Mouse (Mus musculus) heart, embryonic 15.5 days (tissue): ENCODE data around the gene Zfp658. TPM values are rescaled to one million over a fixed set of nuclear protein-coding genes. Genes with fewer than 3 reads are reported as not detected.

Experiments
- ATAC-seq: fragments of 200-750 bp; cut with Nextera tagmentation; replicated peaks from 2 replicates; pipeline ENCODE4 v1.8.0; 2017; ENCODE audit warnings: low read depth, moderate TSS enrichment; ENCODE audit not compliant: insufficient number of reproducible peaks, insufficient read depth, low FRiP score
- H3K27ac ChIP-seq: fragments of 300-500 bp; sonication (generic); 2 replicates; pipeline ENCODE4 v1.5.1; 2015; ENCODE audit warnings: mild to moderate bottlenecking, inconsistent platforms
- H3K27me3 ChIP-seq: fragments of 300-500 bp; sonication (generic); 2 replicates; pipeline ENCODE4 v1.6.1; 2015; ENCODE audit warnings: inconsistent platforms
- H3K36me3 ChIP-seq: fragments of 300-500 bp; sonication (generic); 2 replicates; pipeline ENCODE4 v1.6.1; 2015; ENCODE audit warnings: mild to moderate bottlenecking, inconsistent platforms
- H3K4me1 ChIP-seq: fragments of 300-500 bp; sonication (generic); replicated peaks from 2 replicates; pipeline ENCODE4 v1.6.1; 2015; ENCODE audit warnings: inconsistent platforms
- H3K4me2 ChIP-seq: fragments of 300-500 bp; sonication (generic); 2 replicates; pipeline ENCODE4 v1.6.1; 2015; ENCODE audit warnings: inconsistent platforms, mild to moderate bottlenecking, moderate library complexity
- H3K4me3 ChIP-seq: fragments of 300-500 bp; sonication (generic); 2 replicates; pipeline ENCODE4 v1.5.1; 2015; ENCODE audit warnings: mild to moderate bottlenecking, inconsistent platforms
- H3K9ac ChIP-seq: fragments of 300-500 bp; sonication (generic); 2 replicates; pipeline ENCODE4 v1.6.1; 2015; ENCODE audit warnings: mild to moderate bottlenecking, inconsistent platforms
- H3K9me3 ChIP-seq: fragments of 300-500 bp; sonication (generic); replicated peaks from 2 replicates; pipeline ENCODE4 v1.6.1; 2016; ENCODE audit warnings: inconsistent platforms
- WGBS: fragments of 180-500 bp; shearing (Covaris S2); methylation state at CpG from one replicate; pipeline ENCODE4 v1.1.7; 2015; ENCODE audit warnings: mixed read lengths; 5-methylcytosine and 5-hydroxymethylcytosine counted together
- polyA plus RNA-seq: library from polyadenylated mRNA; unstranded; fragments of >200 nt; fragmentation: Nextera tagmentation; extraction: Ambion mirVana; gene quantifications from 2 replicates; pipeline ENCODE4 v1.2.1, GENCODE M21; 2015

Gene Zfp658
- polyA plus RNA-seq, 1 experiment from 2014 or later, result 1.3 TPM

DNA sequence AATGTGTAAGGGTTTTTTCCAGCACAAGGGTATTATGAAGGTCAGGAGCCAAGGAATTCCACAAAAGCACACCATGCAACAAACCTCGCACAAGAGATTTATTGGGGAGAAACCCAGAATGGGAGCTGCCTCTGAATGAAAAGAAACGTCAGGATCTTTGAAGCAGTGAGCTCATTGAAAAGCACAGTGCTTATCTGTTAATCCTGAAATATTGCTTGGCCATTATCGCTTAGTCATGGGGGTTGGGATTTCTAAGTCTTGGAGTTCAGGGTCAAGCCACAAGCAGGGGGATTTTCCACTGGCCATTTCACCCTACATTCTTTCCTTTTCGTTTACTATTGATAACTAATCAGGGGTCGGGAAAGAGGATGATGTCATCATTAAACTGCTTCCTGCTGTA is 39.8 kb downstream of the Zfp658 start:
- WGBS, result 26% methylated on average over 5 of the region's 5 CpGs
- no peaks in the 10 kb centered on the region for H3K36me3 ChIP-seq
- H3K4me2 ChIP-seq, result no peak overlapping the region
- no peaks in the 10 kb centered on the region for H3K9me3 ChIP-seq
- H3K27ac ChIP-seq, result no peak overlapping the region
- no peak overlapping the region for H3K4me3 ChIP-seq
- no peaks in the 10 kb centered on the region for H3K27me3 ChIP-seq
- H3K4me1 ChIP-seq, result 0 out of 2 replicates have a peak, but pooled peaks cover under 1% of the 10 kb centered on the region
- H3K9ac ChIP-seq, result no peak overlapping the region
- no peak for ATAC-seq

GRCm38 (mm10) chr7:43606896-43607742 is 45.1 kb downstream of the Zfp658 start, which contains the start of gene Zfp819:
TSS of gene Zfp819 (plus strand) at chr7:43607169.
- no peaks in the 10 kb centered on the region for H3K27me3 ChIP-seq
- no peak within 1 kb of the TSS for H3K9ac ChIP-seq
- peak within 1 kb of the TSS; percentile 54 for H3K4me2 ChIP-seq
- H3K4me3 ChIP-seq, result peak within 1 kb of the TSS; percentile 28
- no peaks in the 10 kb centered on the region for H3K36me3 ChIP-seq
- H3K9me3 ChIP-seq, result no peaks in the 10 kb centered on the region
- peaks cover 7% of the 10 kb centered on the region for H3K4me1 ChIP-seq
- WGBS, result 15% methylated on average over 41 of the region's 41 CpGs
- peak; percentile 75; the same call in 1 of the 2 replicates for ATAC-seq
- H3K27ac ChIP-seq, result no peak within 1 kb of the TSS

DNA sequence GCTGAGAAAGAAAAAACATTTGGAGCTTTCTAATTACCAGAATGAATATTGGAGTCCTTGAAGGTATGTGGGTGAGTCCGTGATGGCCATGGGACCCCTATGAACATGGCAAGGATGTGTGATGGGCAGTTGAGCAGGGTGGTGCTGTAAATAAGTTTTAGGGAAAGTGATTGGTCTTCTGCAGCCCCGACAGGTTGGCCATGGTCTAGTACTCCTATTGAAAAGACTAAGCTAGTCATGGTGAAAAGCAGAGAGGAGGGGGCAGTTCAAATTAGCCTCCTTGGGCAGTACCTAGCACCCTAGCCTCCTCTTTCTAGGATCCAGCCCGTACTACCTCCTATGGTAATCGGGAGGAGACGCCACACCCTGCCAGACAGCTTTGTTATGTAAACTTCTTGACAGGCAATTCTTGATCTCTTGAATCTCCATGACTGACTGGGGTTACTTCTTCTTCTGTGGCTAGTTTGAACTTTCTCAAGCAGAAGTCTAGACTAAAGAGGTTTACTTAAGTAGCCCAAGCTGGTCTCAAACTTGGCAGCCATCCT is 45.8 kb downstream of the Zfp658 start:
- peaks cover 7% of the 10 kb centered on the region for H3K4me1 ChIP-seq
- 46% methylated on average over 5 of the region's 5 CpGs for WGBS
- ATAC-seq, result no peak
- H3K27ac ChIP-seq, result no peak overlapping the region
- H3K27me3 ChIP-seq, result no peaks in the 10 kb centered on the region
- H3K4me3 ChIP-seq, result no peak overlapping the region
- H3K4me2 ChIP-seq, result 0 out of 2 replicates have a peak overlapping the region, but pooled peaks have one; percentile 54
- no peaks in the 10 kb centered on the region for H3K9me3 ChIP-seq
- no peaks in the 10 kb centered on the region for H3K36me3 ChIP-seq
- H3K9ac ChIP-seq, result no peak overlapping the region

DNA sequence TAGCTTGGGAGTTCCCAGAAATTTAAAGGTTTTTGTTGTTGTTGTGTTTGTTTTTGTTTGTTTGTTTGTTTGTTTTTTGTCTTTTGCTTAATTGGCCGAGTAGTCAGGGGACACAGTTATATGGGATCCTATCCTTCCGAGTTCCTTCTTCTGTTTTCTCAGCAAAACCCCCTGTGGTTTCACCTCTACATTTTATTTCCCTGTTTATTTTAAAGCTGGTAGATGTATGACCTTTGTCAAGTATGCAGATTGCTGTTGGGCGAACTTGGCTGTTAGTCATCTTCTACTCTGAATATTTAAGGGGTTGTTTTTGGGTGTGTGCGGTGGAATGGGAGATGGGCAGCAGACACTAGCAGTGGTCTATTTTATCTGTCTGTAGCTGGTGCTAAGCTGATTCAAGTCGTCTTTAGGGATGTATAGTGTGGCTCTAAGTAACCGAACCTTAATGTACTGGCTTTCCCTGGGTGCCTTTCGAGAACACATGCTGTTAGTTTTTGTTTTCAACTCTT is 46.3 kb downstream of the Zfp658 start:
- ATAC-seq, result no peak
- WGBS, result 65% methylated on average over 7 of the region's 7 CpGs
- Histone ChIP-seq H3K9me3 (no peaks in the 10 kb centered on the region), H3K27me3 (no peaks in the 10 kb centered on the region), H3K36me3 (no peaks in the 10 kb centered on the region), H3K4me3 (no peak overlapping the region), H3K9ac (no peak overlapping the region), H3K4me1 (peaks cover 7% of the 10 kb centered on the region), H3K27ac (no peak overlapping the region), H3K4me2 (no peak overlapping the region)

DNA sequence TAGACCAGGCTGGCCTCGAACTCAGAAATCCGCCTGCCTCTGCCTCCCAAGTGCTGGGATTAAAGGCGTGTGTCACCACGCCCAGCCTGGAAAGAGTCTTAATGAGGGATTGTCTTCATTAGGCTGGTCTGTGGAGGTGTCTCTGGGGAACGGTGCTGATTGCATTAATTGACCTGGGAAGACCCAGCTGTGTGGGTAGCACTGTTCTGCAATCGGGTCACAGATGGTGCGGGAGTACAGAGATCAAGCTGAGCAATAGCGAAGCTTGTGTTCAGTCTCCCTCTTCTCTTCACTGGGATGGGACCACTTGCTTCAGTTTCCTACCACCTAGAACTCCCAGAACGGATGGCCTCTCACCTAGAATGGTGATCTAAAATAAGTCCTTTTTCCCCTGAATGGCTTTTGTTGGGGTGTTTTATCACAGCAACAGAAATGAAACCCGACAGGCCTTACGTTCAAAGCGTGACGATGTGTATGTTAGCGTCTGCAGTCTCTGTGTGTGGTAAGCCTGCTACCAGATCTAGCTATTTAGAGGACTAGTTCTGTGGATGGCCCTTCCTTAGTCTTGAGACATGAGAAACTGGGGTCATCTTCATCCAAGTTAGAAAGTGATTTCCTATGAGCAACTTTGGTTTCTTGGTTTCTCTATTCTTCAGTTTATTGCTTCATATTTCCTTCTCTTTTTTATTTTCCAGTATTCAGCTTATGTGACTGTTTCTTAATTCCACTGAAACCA is 51.9 kb downstream of the Zfp658 start:
- Histone ChIP-seq H3K27me3 (no peaks in the 10 kb centered on the region), H3K27ac (no peak overlapping the region), H3K4me1 (no peaks in the 10 kb centered on the region), H3K36me3 (no peaks in the 10 kb centered on the region), H3K9ac (no peak overlapping the region), H3K4me3 (no peak overlapping the region), H3K4me2 (no peak overlapping the region), H3K9me3 (no peaks in the 10 kb centered on the region)
- ATAC-seq, result no peak
- WGBS, result 84% methylated on average over 14 of the region's 14 CpGs

DNA sequence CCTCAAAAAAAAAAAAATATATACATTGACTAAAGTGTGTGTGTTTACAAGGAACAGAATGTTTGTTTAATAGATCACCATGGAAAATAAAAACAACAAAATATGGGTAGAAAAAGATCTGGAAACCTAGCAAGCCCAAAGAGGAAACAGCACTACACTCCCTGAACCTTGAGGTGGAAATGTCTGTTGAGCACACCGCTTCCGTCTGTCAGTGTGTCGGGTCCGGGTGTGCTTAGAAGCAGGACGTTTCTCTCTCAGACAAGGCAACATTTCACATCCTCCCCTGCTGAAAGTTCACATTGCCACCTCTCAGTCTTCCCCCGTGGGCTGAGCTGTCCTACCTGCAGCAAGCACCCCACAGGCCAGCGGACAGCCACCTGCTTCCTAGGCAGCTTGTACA is 60.9 kb downstream of the Zfp658 start:
- no peak for ATAC-seq
- no peak overlapping the region for H3K4me3 ChIP-seq
- no peaks in the 10 kb centered on the region for H3K27me3 ChIP-seq
- H3K9me3 ChIP-seq, result no peaks in the 10 kb centered on the region
- no peaks in the 10 kb centered on the region for H3K4me1 ChIP-seq
- no peak overlapping the region for H3K4me2 ChIP-seq
- H3K27ac ChIP-seq, result no peak overlapping the region
- H3K36me3 ChIP-seq, result no peaks in the 10 kb centered on the region
- 66% methylated on average over 7 of the region's 7 CpGs for WGBS
- H3K9ac ChIP-seq, result no peak overlapping the region

- Histone ChIP-seq H3K36me3 (no peaks in the 10 kb centered on the region), H3K4me3 (no peak overlapping the region), H3K27ac (no peak overlapping the region), H3K9me3 (no peaks in the 10 kb centered on the region), H3K4me2 (no peak overlapping the region), H3K4me1 (no peaks in the 10 kb centered on the region), H3K9ac (no peak overlapping the region), H3K27me3 (no peaks in the 10 kb centered on the region)
- ATAC-seq, result no peak
- WGBS, result 17% methylated on average over 10 of the region's 10 CpGs
These were observed 61.8 kb downstream of the Zfp658 start for GRCm38 (mm10) chr7:43623819-43624218.

Other genes starting within 250 kb of the Zfp658 start
- 9.0 and 10.1 TPM in 2 replicates for gene Zfp715, start 249.0 kb upstream of the Zfp658 start, polyA plus RNA-seq
- gene Siglecf, start 210.9 kb upstream of the Zfp658 start, polyA plus RNA-seq, result 0.13 and 0.46 TPM in 2 replicates
- gene Siglecg, start 154.1 kb upstream of the Zfp658 start, polyA plus RNA-seq, result 0.06 and 0.46 TPM in 2 replicates
- not detected in 2 replicates for gene Lim2, start 134.6 kb upstream of the Zfp658 start, polyA plus RNA-seq
- gene Nkg7, start 125.2 kb upstream of the Zfp658 start, polyA plus RNA-seq, result 1.6 and 18.8 TPM in 2 replicates
- gene Cldnd2, start 121.5 kb upstream of the Zfp658 start, polyA plus RNA-seq, result not detected in 2 replicates
- gene Etfb, start 118.2 kb upstream of the Zfp658 start, polyA plus RNA-seq, result 631 and 668 TPM in 2 replicates
- gene Gm45233, start 118.1 kb upstream of the Zfp658 start, polyA plus RNA-seq, result 0.31 and 0.43 TPM in 2 replicates
- gene Vsig10l, start 99.1 kb upstream of the Zfp658 start, polyA plus RNA-seq, result 2.9 and 4.4 TPM in 2 replicates
- 0.28 TPM in 1 of 2 replicates, not detected in the other for gene Iglon5, start 72.2 kb upstream of the Zfp658 start, polyA plus RNA-seq
- gene 4931406B18Rik, start 56.3 kb upstream of the Zfp658 start, polyA plus RNA-seq, result not detected in 2 replicates
- 0.49 and 1.1 TPM in 2 replicates for gene Cd33, start 17.8 kb upstream of the Zfp658 start, polyA plus RNA-seq
- gene Zfp719, start 17.4 kb downstream of the Zfp658 start, polyA plus RNA-seq, result 6.0 and 7.9 TPM in 2 replicates
- not detected in 2 replicates for gene Zfp819, start 44.9 kb downstream of the Zfp658 start, polyA plus RNA-seq
- gene Ceacam18, start 72.5 kb downstream of the Zfp658 start, polyA plus RNA-seq, result not detected in 2 replicates
- gene Siglece, start 97.9 kb downstream of the Zfp658 start, polyA plus RNA-seq, result 0.47 and 1.0 TPM in 2 replicates
- 4.9 and 8.7 TPM in 2 replicates for gene Ctu1, start 109.8 kb downstream of the Zfp658 start, polyA plus RNA-seq
- not detected in 2 replicates for gene Klk14, start 128.2 kb downstream of the Zfp658 start, polyA plus RNA-seq
- 0.19 and 0.34 TPM in 2 replicates for gene Klk13, start 150.3 kb downstream of the Zfp658 start, polyA plus RNA-seq
- gene Klk12, start 206.6 kb downstream of the Zfp658 start, polyA plus RNA-seq, result not detected in 2 replicates
- gene Klk11, start 212.3 kb downstream of the Zfp658 start, polyA plus RNA-seq, result 0.11 and 0.20 TPM in 2 replicates
- 0.31 and 1.2 TPM in 2 replicates for gene Klk10, start 218.8 kb downstream of the Zfp658 start, polyA plus RNA-seq
- gene Klk9, start 229.6 kb downstream of the Zfp658 start, polyA plus RNA-seq, result not detected in 2 replicates
- 17.0 and 23.9 TPM in 2 replicates for gene Klk8, start 235.3 kb downstream of the Zfp658 start, polyA plus RNA-seq
- gene Klk7, start 249.0 kb downstream of the Zfp658 start, polyA plus RNA-seq, result 0.08 TPM in 1 of 2 replicates, not detected in the other